Mouse (Mus musculus) forebrain, embryonic 12.5 days (tissue): ENCODE measurements around the gene H2-Aa. TPM values are rescaled to one million over a fixed set of nuclear protein-coding genes. Genes with fewer than 3 reads are reported as not detected.

Experiments
- ATAC-seq: fragments of 200-750 bp; cut with Nextera tagmentation; 2 replicates; pipeline ENCODE4 v1.8.0; 2017; ENCODE audit warnings: moderate TSS enrichment; ENCODE audit not compliant: low FRiP score
- H3K27ac ChIP-seq: fragments of 300-500 bp; sonication (generic); 2 replicates; pipeline ENCODE4 v1.5.1; 2016; ENCODE audit warnings: mild to moderate bottlenecking
- H3K27me3 ChIP-seq: fragments of 300-500 bp; sonication (generic); 2 replicates; pipeline ENCODE4 v1.6.1; 2016; ENCODE audit warnings: mild to moderate bottlenecking
- H3K36me3 ChIP-seq: fragments of 300-500 bp; sonication (generic); replicated peaks from 2 replicates; pipeline ENCODE4 v1.6.1; 2016; ENCODE audit warnings: mild to moderate bottlenecking
- H3K4me1 ChIP-seq: fragments of 300-500 bp; sonication (generic); 2 replicates; pipeline ENCODE4 v1.6.1; 2016
- H3K4me2 ChIP-seq: fragments of 300-500 bp; sonication (generic); 2 replicates; pipeline ENCODE4 v1.6.1; 2016; ENCODE audit warnings: mild to moderate bottlenecking, moderate library complexity
- H3K4me3 ChIP-seq: fragments of 300-500 bp; sonication (generic); replicated peaks from 2 replicates; pipeline ENCODE4 v1.5.1; 2016; ENCODE audit warnings: mild to moderate bottlenecking
- H3K9ac ChIP-seq: fragments of 300-500 bp; sonication (generic); 2 replicates; pipeline ENCODE4 v1.6.1; 2016; ENCODE audit warnings: mild to moderate bottlenecking
- H3K9me3 ChIP-seq: fragments of 300-500 bp; sonication (generic); 2 replicates; pipeline ENCODE4 v1.6.1; 2016
- WGBS: fragments of 180-500 bp; shearing (Covaris S2); methylation state at CpG from one replicate; pipeline ENCODE4 v1.1.7; 2016; 5-methylcytosine and 5-hydroxymethylcytosine counted together
- polyA plus RNA-seq: library from polyadenylated mRNA; unstranded; fragments of >200 nt; fragmentation: Nextera tagmentation; extraction: Ambion mirVana; gene quantifications from 2 replicates; pipeline ENCODE4 v1.2.1, GENCODE M21; 2016

Gene H2-Aa
- polyA plus RNA-seq, 1 experiment from 2014 or later, result not detected

- H3K9me3 ChIP-seq, result no peaks in the 10 kb centered on the region
- H3K27me3 ChIP-seq, result no peaks in the 10 kb centered on the region
- H3K27ac ChIP-seq, result no peak overlapping the region
- no peak overlapping the region for H3K4me2 ChIP-seq
- H3K4me3 ChIP-seq, result no peak overlapping the region
- no peaks in the 10 kb centered on the region for H3K4me1 ChIP-seq
- no peak for ATAC-seq
- WGBS, result 77% methylated on average over 5 of the region's 5 CpGs
- no peaks in the 10 kb centered on the region for H3K36me3 ChIP-seq
- no peak overlapping the region for H3K9ac ChIP-seq
Observed at GRCm38 (mm10) chr17:34236691-34237090, 50.9 kb downstream of the H2-Aa start.

- ATAC-seq, result no peak
- Histone ChIP-seq H3K4me2 (no peak overlapping the region), H3K27ac (no peak overlapping the region), H3K36me3 (no peaks in the 10 kb centered on the region), H3K9me3 (no peaks in the 10 kb centered on the region), H3K9ac (no peak overlapping the region), H3K27me3 (no peaks in the 10 kb centered on the region), H3K4me3 (no peak overlapping the region), H3K4me1 (no peaks in the 10 kb centered on the region)
- 53% methylated on average over 9 of the region's 9 CpGs for WGBS
Observed at GRCm38 (mm10) chr17:34234926-34235325, 52.7 kb downstream of the H2-Aa start.

Other genes with a start within 250 kb of the H2-Aa start
- gene Col11a2, start 248.4 kb downstream of the H2-Aa start, polyA plus RNA-seq, result 1.4 and 2.5 TPM in 2 replicates
- gene H2-Oa, start 195.5 kb downstream of the H2-Aa start, polyA plus RNA-seq, result 0.27 and 0.41 TPM in 2 replicates
- gene H2-DMa, start 168.3 kb downstream of the H2-Aa start, polyA plus RNA-seq, result 9.1 and 9.6 TPM in 2 replicates
- 138 and 146 TPM in 2 replicates for gene Brd2, start 165.2 kb downstream of the H2-Aa start, polyA plus RNA-seq
- not detected in 2 replicates for gene H2-DMb2, start 144.5 kb downstream of the H2-Aa start, polyA plus RNA-seq
- 0.38 and 0.69 TPM in 2 replicates for gene H2-DMb1, start 134.8 kb downstream of the H2-Aa start, polyA plus RNA-seq
- gene Tap1, start 100.3 kb downstream of the H2-Aa start, polyA plus RNA-seq, result 1.3 and 2.2 TPM in 2 replicates
- gene Psmb9, start 100.1 kb downstream of the H2-Aa start, polyA plus RNA-seq, result 0.78 and 1.1 TPM in 2 replicates
- gene Psmb8, start 90.1 kb downstream of the H2-Aa start, polyA plus RNA-seq, result 0.53 and 1.7 TPM in 2 replicates
- 0.47 and 1.1 TPM in 2 replicates for gene Tap2, start 84.3 kb downstream of the H2-Aa start, polyA plus RNA-seq
- gene H2-Ob, start 48.9 kb downstream of the H2-Aa start, polyA plus RNA-seq, result not detected in 2 replicates
- gene H2-Ab1, start 30.1 kb downstream of the H2-Aa start, polyA plus RNA-seq, result 1.9 and 2.5 TPM in 2 replicates
- 1.1 and 1.2 TPM in 2 replicates for gene H2-Eb1, start 18.0 kb upstream of the H2-Aa start, polyA plus RNA-seq
- not detected in 2 replicates for gene H2-Eb2, start 37.8 kb upstream of the H2-Aa start, polyA plus RNA-seq
- not detected in 2 replicates for gene Btnl2, start 67.0 kb upstream of the H2-Aa start, polyA plus RNA-seq
- gene Btnl1, start 89.3 kb upstream of the H2-Aa start, polyA plus RNA-seq, result not detected in 2 replicates
- gene BC051142, start 111.0 kb upstream of the H2-Aa start, polyA plus RNA-seq, result 2.4 and 2.6 TPM in 2 replicates
- gene Btnl4, start 189.5 kb upstream of the H2-Aa start, polyA plus RNA-seq, result not detected in 2 replicates
- not detected in 2 replicates for gene Btnl6, start 229.5 kb upstream of the H2-Aa start, polyA plus RNA-seq